Mouse (Mus musculus) lung, postnatal 0 days (tissue): Measurements from ENCODE around the gene 4930432M17Rik.

Experiments used
- CTCF ChIP-seq: IDR thresholded peaks from 2 replicates; pipeline ENCODE4 v1.5.1; 2016; ENCODE audit warnings: antibody characterized with exemption, mild to moderate bottlenecking
- EP300 ChIP-seq: IDR thresholded peaks from 2 replicates; pipeline ENCODE4 v1.6.1; 2016; ENCODE audit warnings: antibody characterized with exemption, mild to moderate bottlenecking, control low read depth

DNA sequence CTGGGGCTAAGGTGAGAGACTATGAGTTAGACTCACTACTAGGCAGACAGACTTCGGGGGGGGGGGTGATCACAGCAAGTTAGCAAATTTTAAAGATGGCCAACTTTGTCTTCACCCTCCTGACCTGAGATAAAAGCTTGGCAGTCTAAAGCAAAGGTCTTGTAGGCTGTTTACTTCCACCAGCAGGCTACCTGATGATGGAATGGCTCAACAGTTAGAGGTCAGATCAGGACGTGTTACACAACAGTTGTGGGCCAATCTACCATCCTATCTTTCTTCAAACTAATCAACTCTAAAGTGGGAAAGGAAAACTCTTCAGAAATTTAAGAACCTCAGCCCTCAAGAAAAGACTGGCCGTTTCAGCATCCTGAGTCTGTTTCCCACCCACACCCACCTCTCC lies 9.6 kb downstream of the 4930432M17Rik start:
- TF ChIP-seq CTCF (no peak), EP300 (no peak)
